Mouse (Mus musculus) lung, postnatal 0 days (tissue): ENCODE results near the gene Bmp8a.

ENCODE experiments used
- CTCF ChIP-seq: IDR thresholded peaks from 2 replicates; pipeline ENCODE4 v1.5.1; 2016; ENCODE audit warnings: antibody characterized with exemption, mild to moderate bottlenecking
- EP300 ChIP-seq: IDR thresholded peaks from 2 replicates; pipeline ENCODE4 v1.6.1; 2016; ENCODE audit warnings: antibody characterized with exemption, mild to moderate bottlenecking, control low read depth

DNA sequence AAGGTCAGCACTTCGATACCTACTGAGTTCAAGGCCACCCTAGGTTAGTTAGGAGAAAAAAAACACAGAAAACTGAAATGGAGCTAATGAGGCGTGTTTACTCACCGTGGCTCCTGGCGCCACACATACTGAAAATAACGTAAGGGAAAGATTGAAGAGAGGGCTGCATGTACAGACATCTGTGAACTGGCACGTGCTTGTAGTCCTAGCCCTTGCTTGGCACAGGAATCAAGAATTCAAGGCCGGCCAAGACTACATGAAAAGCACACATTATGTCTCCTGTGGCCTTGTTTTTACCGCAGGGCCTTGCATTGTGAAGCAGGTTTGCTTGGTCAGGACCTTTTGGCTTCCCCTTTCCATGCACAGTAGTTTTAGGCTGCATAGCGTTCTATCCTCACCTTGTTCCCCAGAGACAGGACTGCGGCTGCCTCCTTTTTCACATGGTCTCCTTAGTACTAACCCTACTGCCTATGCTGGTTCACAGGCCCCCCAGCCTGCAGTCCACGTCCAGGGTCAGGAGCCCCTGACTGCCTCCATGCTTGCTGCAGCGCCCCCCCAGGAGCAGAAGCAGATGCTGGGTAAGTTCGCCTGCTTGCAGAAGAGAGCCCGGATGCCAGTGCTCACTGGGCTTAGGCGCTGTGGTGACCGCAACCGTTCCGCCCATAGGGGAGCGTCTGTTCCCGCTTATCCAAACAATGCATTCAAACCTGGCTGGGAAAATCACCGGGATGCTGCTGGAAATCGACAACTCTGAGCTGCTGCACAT is 45.7 kb downstream of the Bmp8a start:
- TF ChIP-seq EP300 (no peak), CTCF (no peak)
